Mouse (Mus musculus): ENCODE results near the gene Rhag. TPM values are rescaled to one million over a fixed set of nuclear protein-coding genes. Genes with fewer than 3 reads are reported as not detected.

Gene Rhag
- total RNA-seq, 2 experiments from 2014 or later, result not detected

DNA sequence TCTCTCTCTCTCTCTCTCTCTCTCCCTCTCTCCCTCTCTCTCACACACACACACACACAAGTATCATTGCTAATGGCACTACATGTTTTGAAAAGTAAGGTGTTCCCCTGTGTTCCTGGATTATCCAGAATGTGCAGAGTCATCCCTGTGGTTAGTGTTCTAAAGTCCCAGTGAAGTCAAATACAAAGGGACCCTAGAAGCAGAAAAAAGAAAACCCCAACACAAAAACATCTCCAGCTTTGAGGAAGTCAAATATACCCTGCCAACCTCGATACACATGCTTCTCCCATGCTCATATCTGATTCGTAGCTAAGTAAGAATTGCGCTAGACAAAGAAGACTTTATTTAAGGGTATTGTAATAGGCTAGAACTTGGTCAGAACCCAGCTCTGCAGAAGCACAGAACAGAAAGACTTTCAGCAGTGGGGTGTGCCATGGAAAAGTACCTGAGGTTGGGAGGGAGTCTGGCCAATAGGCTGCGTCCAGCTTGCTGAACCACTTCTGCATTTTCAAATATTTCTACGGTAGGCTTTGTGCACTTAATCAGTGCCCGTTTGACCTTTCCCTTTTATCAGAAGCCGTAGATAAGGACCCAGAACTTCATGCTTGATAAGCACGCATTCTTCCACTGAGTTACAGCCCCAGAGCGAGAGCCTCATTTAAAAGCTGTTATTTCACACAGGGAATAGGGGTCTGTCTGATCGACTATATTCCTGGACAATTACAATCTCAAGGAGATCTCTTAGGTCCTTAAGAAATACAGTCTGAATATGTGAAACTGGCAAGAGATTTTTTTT, 58.2 kb downstream of the Rhag start:
- intact Hi-C loops (cut with DNase I), result no loop called here
- no peak for DNase-seq (ENCODE audit: extremely low spot score in 1 of 2, low spot score in 2 of 2)

DNA sequence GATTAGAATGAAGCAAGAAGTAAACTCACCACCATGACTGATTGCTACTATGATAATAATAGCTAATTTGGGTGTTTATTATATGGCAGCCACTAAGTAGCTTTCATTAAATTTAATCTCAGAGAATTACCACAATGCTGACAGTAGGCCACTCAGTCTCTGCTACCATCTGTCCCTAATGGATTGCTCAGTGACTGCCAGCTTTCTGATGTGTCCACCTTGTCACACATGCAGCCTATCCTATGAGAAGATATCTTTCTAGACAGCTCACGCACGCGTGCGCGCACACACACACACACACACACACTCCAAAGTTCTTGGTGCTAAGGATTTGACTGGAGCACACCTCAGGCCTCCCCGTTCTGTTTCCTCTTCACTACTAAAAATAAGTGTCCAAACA, 61.7 kb downstream of the Rhag start:
- intact Hi-C loops (cut with DNase I), result no loop called here
- DNase-seq (ENCODE audit: extremely low spot score in 1 of 2, low spot score in 2 of 2), result no peak

DNA sequence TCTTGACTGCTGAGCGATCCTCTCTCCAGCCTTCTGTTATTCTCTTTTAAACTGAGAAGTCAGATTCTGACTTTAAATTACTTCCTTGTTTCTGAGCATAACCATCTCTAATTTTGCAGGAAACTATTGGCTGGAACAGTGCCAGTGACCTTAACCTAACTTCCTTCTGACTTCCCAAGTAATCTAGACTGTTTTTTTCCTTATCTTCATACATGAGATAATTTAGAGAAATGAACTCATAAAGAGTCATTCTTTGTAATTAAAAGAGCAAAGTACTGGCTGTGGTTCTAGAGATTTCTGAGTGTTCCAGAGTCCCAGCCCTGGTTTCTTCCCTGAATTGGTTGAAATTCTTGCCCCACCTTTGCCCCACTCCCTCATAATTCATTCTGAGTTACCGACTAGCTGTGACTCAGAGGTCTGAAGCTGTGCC, 62.7 kb downstream of the Rhag start:
- DNase-seq (ENCODE audit: extremely low spot score in 1 of 2, low spot score in 2 of 2), result no peak
- intact Hi-C loops (cut with DNase I), result no loop called here

DNA sequence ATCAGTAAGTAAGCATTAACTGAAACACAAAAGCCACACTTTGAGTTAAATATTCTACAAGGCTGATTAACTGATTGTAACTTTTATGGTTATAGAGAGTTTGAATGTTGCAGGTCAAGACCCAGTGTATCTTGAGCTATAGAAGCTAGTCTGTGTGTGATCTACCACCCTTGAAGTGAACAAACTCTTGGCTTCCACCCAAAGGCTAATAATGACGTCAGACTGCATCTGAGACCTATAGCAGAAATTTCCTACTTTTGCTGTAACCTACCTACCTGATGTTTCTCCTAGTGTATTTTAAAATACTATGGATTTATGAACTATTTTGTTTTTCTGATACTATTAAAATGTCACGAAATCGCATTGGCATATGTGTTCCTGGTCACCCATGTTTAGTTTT, 63.8 kb downstream of the Rhag start:
- intact Hi-C loops (cut with DNase I), result no loop called here
- no peak for DNase-seq (ENCODE audit: extremely low spot score in 1 of 2, low spot score in 2 of 2)

DNA sequence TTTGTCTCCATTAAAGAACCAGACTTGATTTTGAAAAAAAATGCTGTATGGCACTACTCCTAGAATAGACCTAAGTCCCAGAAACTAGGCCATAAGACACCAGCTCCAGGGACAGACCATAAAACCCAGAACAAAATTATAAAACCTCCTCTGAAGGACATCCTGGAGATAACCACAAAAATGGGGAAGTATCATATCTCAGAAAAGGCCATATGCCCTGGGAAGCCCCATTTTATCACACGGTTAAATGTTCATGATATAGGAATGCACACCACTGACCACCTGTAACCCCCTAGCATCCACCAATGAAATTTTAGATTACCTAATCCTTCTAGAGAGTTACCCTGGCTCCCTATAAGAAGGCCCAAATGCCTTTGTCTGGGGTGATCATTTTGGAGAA, 64.6 kb downstream of the Rhag start:
- intact Hi-C loops (cut with DNase I), result no loop called here

DNA sequence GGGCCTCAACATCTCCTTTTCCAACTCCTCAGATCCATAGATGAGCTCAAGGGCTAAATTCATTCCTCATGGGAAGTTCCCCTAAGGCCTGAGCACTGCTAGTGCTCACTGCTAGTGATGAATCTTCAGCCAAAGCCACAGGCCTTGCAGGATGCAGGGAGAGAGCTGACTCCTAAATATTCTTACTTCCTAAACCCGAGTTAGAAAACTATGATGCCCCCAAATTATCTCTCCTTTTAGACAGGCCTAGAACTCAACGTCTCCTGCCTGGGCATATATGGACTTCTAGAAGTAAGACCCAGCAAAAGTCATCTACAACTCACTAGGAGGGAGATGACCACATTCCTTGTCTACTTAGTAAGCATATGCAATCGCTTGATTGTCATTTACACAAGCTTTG, 66.8 kb downstream of the Rhag start:
- intact Hi-C loops (cut with DNase I), result no loop called here
- DNase-seq (ENCODE audit: extremely low spot score in 1 of 2, low spot score in 2 of 2), result no peak

More for the DNA sequence above, 64.6 kb downstream of the Rhag start:
- no peak for DNase-seq (ENCODE audit: extremely low spot score in 1 of 2, low spot score in 2 of 2)

DNA sequence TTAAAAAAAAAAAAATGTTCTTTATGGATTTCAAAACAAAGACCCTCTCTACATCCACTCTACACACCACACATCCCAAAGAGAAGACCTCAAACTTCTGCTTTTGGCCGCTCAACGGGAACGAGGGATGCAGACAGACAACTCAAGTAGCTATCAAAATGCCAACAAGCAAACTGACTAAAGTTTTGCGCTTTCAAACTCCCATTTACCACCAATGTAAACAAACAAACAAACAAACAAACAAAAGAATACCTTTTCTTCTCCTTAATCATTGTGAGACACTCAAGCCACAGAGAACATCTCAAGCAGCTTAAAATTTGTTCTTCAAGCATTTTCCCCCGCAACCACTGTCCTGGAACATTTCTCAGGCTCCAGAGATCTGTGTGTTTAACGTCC, 68.6 kb downstream of the Rhag start:
- DNase-seq (ENCODE audit: extremely low spot score in 1 of 2, low spot score in 2 of 2), result no peak
- intact Hi-C loops (cut with DNase I), result no loop called here

DNA sequence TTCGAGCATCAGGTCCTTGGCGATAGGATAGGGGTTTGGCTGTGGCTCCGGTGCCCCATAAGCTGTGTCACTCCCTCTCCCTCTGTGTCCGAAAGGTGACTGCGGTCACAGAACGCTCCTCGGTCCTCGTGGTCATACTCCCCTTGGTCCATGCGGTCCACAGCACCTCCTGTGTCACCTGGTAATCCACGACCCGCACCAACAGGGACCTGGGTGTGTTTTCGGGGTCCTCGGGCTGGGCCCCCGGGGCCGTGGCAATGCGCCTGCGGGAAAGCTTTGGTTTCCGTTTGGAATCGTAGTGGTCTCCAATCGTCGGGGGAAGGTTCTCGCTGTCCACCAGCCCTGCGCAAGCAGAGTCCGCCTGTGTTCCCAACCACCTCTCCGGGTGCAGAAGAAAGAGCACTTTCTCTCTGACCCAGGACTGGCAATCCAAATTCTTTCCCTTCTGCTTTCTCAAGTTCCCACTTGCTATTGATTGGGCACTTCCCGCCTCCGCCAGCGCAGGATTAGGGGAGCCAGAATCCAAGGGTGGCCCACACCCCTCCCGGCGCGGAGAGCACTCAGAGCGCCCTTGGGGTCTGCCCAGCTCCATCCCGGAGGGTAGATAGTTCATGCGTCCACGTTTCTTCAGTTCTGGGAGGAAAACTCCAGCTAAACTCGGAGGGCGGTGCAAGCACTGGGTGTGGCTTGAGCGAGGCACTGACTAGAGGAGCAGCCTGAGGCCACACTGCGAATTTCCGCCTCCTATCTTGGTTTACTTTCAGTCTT, 69.2 kb downstream of the Rhag start, which contains the start of gene 9130008F23Rik:
Gene 9130008F23Rik (minus strand): TSS at position 636 of the 768 bp plus-strand sequence.
- peak in 1 of 2 experiments; percentile 43 for DNase-seq (ENCODE audit: extremely low spot score in 1 of 2, low spot score in 2 of 2)
- intact Hi-C loops (cut with DNase I), result no loop called here

DNA sequence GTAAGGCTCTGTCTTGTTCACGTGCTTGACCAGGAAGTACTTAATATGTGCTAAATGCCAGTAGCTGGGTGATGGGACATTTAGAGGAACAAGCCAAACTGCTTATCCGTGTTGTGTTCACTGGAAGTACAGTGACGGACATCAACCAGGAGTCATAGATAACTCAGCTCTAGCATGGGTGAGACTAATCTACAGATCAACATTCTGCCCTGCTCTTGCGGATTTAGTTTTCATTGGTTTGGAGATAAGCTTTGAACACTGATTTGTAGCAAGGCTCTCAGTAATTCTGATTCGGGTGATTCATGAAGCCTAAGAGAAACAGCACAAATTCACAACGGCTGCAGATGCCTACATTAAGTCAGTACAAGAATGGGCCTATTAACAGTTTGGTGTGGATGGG, 71.2 kb downstream of the Rhag start:
- intact Hi-C loops (cut with DNase I), result no loop called here
- DNase-seq (ENCODE audit: extremely low spot score in 1 of 2, low spot score in 2 of 2), result no peak

DNA sequence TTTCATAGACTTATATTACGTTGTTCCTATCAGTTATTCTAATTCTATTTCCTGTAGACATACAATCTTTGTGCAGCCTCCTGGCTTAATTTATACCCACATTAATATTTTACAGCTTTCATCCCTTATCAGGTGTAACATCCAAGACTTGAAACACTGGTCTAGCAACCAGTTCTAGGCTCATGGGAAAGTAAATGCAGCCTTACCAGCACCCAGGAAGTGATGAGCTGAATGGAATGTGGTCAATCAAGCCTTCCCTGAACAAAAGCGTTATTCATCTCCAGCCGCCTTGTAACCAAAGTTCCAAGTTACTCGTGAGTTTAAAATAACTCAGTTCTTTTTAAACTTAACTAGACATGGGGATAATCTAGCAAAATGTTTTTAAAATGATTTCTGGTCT, 74.2 kb downstream of the Rhag start:
- intact Hi-C loops (cut with DNase I), result no loop called here
- DNase-seq (ENCODE audit: extremely low spot score in 1 of 2, low spot score in 2 of 2), result no peak

DNA sequence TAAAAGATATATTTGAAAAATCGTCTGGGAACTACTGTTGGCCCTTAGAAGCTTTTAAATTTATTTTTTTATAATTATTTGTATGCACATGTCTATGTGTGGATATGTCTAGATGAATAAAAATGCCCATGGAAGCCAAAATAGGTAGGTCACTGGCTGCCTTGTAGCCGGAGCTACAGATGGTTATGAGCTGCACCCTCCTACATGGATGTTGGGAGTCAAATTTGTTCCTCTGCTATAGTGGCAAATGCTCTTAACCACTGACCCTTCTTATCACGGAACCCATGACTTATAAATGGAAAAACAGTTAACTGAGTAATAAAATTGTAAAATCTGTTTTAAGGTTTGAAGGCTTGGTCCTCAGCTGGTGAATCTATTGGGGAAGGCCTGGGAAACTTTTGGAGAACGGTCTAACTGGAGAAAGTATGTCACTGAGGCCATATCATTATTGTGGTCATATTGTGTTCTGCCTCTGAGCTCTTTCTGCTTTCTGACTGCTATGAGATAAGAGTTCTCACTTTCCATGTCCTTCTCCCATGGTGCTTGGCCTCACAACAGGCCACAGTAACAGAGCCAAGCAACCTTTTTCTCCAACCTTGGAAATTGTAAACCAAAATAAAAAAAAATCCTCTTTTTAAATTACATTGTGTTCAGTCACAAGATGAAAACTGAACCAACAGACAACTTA, 77.1 kb downstream of the Rhag start:
- intact Hi-C loops (cut with DNase I), result no loop called here
- no peak for DNase-seq (ENCODE audit: extremely low spot score in 1 of 2, low spot score in 2 of 2)

Other genes with a start within 250 kb of the Rhag start
- gene Esp6, start 249.6 kb upstream of the Rhag start, total RNA-seq (2021), result not detected
- gene Esp4, start 212.5 kb upstream of the Rhag start, total RNA-seq (2021), result not detected
- not detected for gene Esp3, start 179.1 kb upstream of the Rhag start, total RNA-seq (2021)
- gene Esp1, start 84.0 kb upstream of the Rhag start, total RNA-seq (2021), result not detected
- not detected for gene Crisp2, start 4.1 kb upstream of the Rhag start, total RNA-seq (2021)
- under 1 TPM; 0.43 to 0.56 TPM for gene 9130008F23Rik, start 69.4 kb downstream of the Rhag start, total RNA-seq (2021)
- not detected for gene Glyatl3, start 103.2 kb downstream of the Rhag start, total RNA-seq (2021)
- 10 to 100 TPM; 30.9 to 35.6 TPM for gene Mut, start 123.6 kb downstream of the Rhag start, total RNA-seq (2021)
- gene Cenpq, start 123.9 kb downstream of the Rhag start, total RNA-seq (2021), result 1 to 10 TPM; 6.7 to 6.9 TPM